Mouse (Mus musculus): ENCODE measurements around the gene Olfr206.
A peak's percentile ranks its signal among the peaks of the same experiment; 100 is the strongest.
"Not testable (repeated sequence)": the region's sequence is repeated elsewhere in the genome, so short reads cannot be mapped to it uniquely, and the experiment has no call there.

The Olfr206 gene

GRCm38 (mm10) chr16:59349146-59349545 lies at the start of gene Olfr206:
Gene Olfr206 (minus strand): TSS chr16:59349246.
- DNase-seq = no peak

- DNase-seq = peak; percentile 19
Measured at GRCm38 (mm10) chr16:59393300-59393699, 44.3 kb upstream of the Olfr206 start.

GRCm38 (mm10) chr16:59363893-59364292 lies 14.8 kb upstream of the Olfr206 start, which contains the start of gene Olfr209:
Gene Olfr209 (minus strand): TSS chr16:59363993.
- no peak for DNase-seq

- DNase-seq = no peak
Measured at GRCm38 (mm10) chr16:59331038-59331437, 18.0 kb downstream of the Olfr206 start, which contains the start of gene Olfr205. Gene Olfr205 (minus strand): TSS chr16:59331138.

- not testable (repeated sequence) for DNase-seq
Measured at GRCm38 (mm10) chr16:59323262-59323661, 25.8 kb downstream of the Olfr206 start.

- no peak for DNase-seq
Measured at GRCm38 (mm10) chr16:59318148-59318547, 30.9 kb downstream of the Olfr206 start, which contains the start of gene Olfr204. Gene Olfr204 (minus strand): TSS chr16:59318248.

GRCm38 (mm10) chr16:59298581-59298980 lies 50.5 kb downstream of the Olfr206 start, which contains the start of gene Olfr203:
Gene Olfr203 (plus strand): TSS chr16:59298881.
- DNase-seq = no peak
